Mouse (Mus musculus): ENCODE measurements around the gene Tank. TPM values are rescaled to one million over a fixed set of nuclear protein-coding genes. Genes with fewer than 3 reads are reported as not detected.

Gene Tank
- polyA plus RNA-seq, 1 experiment from 2014 or later, result 27.8 TPM

Other genes starting within 250 kb of the Tank start
- 188 and 208 TPM in 2 replicates for gene Psmd14, start 133.1 kb downstream of the Tank start, polyA plus RNA-seq (2014; fragmentation: Nextera tagmentation; extraction: Ambion mirVana)
- gene Tbr1, start 224.3 kb downstream of the Tank start, polyA plus RNA-seq (2014; fragmentation: Nextera tagmentation; extraction: Ambion mirVana), result 0.05 and 0.09 TPM in 2 replicates